9 mouse cellular contexts compared by ENCODE assay signal in the genomic region with DNA sequence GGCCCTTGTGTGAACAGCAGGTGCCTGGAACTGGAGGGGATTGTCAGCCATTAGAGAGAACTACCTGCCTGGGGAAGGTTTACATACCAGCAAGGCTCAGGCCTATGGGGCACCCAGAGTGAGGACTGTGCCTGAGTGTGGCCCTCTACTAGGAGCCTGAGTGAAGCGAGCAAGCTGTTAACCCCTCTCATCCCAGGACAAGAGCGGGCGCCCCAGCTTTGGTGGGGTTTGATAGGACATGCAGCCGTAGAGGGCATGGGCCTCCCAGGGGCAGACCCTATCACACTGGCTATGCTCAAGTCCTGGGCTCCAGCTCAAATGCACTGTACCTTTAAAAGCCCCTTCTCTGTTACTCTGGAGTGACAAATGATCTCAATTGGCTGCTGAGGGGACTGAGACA. TPM values are rescaled to one million over a fixed set of nuclear protein-coding genes. Genes with fewer than 3 reads are reported as not detected.
DNase-seq lines count a peak whose midpoint lies in the region; ATAC-seq lines count a peak whose summit lies in the region.
"Had no signal": no experiment of that assay in that cellular context is flagged by ENCODE, and none has a peak within 500 bp of the region (broad histone marks: within the 10 kb centered on the region; RNA-seq: fewer than 3 reads in every experiment).

No protein-coding gene starts in this region.

- no peaks in the 10 kb centered on the region for H3K27me3 ChIP-seq in heart, embryonic 13.5 days (replicated peaks)
- no peaks in the 10 kb centered on the region for H3K27me3 ChIP-seq in midbrain, embryonic 11.5 days (ENCODE audit: control insufficient read depth, insufficient read depth, low read length)
- no peaks in the 10 kb centered on the region for H3K27me3 ChIP-seq in midbrain, embryonic 16.5 days (ENCODE audit: control insufficient read depth, insufficient read depth, low read depth, low read length)
- no peaks in the 10 kb centered on the region for H3K27me3 ChIP-seq in stomach, embryonic 15.5 days (replicated peaks)

- H3K36me3 ChIP-seq in heart, embryonic 13.5 days, result peaks cover 57% of the 10 kb centered on the region
- H3K36me3 ChIP-seq in midbrain, embryonic 11.5 days (ENCODE audit: control insufficient read depth, insufficient read depth, low read length), result no peaks in the 10 kb centered on the region; the same call in 1 of the 2 replicates
- H3K36me3 ChIP-seq in midbrain, embryonic 16.5 days (ENCODE audit: control insufficient read depth, insufficient read depth, low read length), result peaks cover 4% of the 10 kb centered on the region; the same call in 1 of the 2 replicates
- peaks cover 31% of the 10 kb centered on the region; the same call in 1 of the 2 replicates for H3K36me3 ChIP-seq in stomach, embryonic 15.5 days

- no peak overlapping the region for H3K4me3 ChIP-seq in heart, embryonic 13.5 days
- no peak overlapping the region for H3K4me3 ChIP-seq in midbrain, embryonic 11.5 days (ENCODE audit: low read depth, low read length)
- no peak overlapping the region for H3K4me3 ChIP-seq in midbrain, embryonic 16.5 days (ENCODE audit: low read depth, low read length)
- H3K4me3 ChIP-seq in stomach, embryonic 15.5 days (replicated peaks), result no peak overlapping the region

- H3K9me3 ChIP-seq in heart, embryonic 13.5 days, result no peaks in the 10 kb centered on the region
- no peaks in the 10 kb centered on the region for H3K9me3 ChIP-seq in midbrain, embryonic 11.5 days (ENCODE audit: control insufficient read depth, low read length)
- H3K9me3 ChIP-seq in midbrain, embryonic 16.5 days (replicated peaks; ENCODE audit: control insufficient read depth, low read length, poor library complexity, severe bottlenecking), result no peaks in the 10 kb centered on the region
- no peaks in the 10 kb centered on the region for H3K9me3 ChIP-seq in stomach, embryonic 15.5 days

- 48% methylated on average over 4 of the region's 4 CpGs for WGBS in heart, embryonic 13.5 days
- WGBS in midbrain, embryonic 11.5 days, result 71% methylated on average over 4 of the region's 4 CpGs
- WGBS in midbrain, embryonic 16.5 days, result 76% methylated on average over 4 of the region's 4 CpGs
- 68% methylated on average over 4 of the region's 4 CpGs for WGBS in stomach, embryonic 15.5 days

- H3K4me1 ChIP-seq in heart, embryonic 13.5 days, result peaks cover 79% of the 10 kb centered on the region
- peaks cover 4% of the 10 kb centered on the region; the same call in 1 of the 2 replicates for H3K4me1 ChIP-seq in midbrain, embryonic 11.5 days (ENCODE audit: control insufficient read depth, insufficient read depth, low read length)
- no peaks in the 10 kb centered on the region; the same call in 1 of the 2 replicates for H3K4me1 ChIP-seq in midbrain, embryonic 16.5 days (ENCODE audit: control insufficient read depth, insufficient read depth, low read length)
- H3K4me1 ChIP-seq in stomach, embryonic 15.5 days, result peaks cover 57% of the 10 kb centered on the region

- peak overlapping the region; percentile 42 for H3K4me2 ChIP-seq in heart, embryonic 13.5 days
- no peak overlapping the region for H3K4me2 ChIP-seq in midbrain, embryonic 11.5 days
- no peak overlapping the region for H3K4me2 ChIP-seq in midbrain, embryonic 16.5 days (ENCODE audit: low read length)
- H3K4me2 ChIP-seq in stomach, embryonic 15.5 days, result no peak overlapping the region

- no peak for ATAC-seq in heart, embryonic 13.5 days (ENCODE audit: extremely low read depth, insufficient number of reproducible peaks, low FRiP score, low TSS enrichment)
- ATAC-seq in midbrain, embryonic 11.5 days (ENCODE audit: low FRiP score), result no peak
- no peak for ATAC-seq in midbrain, embryonic 16.5 days
- ATAC-seq in stomach, embryonic 15.5 days (ENCODE audit: insufficient read depth, low FRiP score, low read depth), result no peak

- no peak for DNase-seq in heart, adult 9 months (ENCODE audit: low spot score in 2 of 2)
- peak; percentile 62 for DNase-seq in midbrain, embryonic 11.5 days (ENCODE audit: low spot score, missing footprints)
- DNase-seq in heart, postnatal 4 days, result peak; percentile 5
- DNase-seq in urinary bladder, adult 18-20 months (ENCODE audit: low spot score in 2 of 2), result no peak
- no peak for DNase-seq in c-Kit-positive CD71-positive TER-119-positive erythroid progenitor cells, embryonic 14.5 days (ENCODE audit: low spot score)
- DNase-seq: cerebellum, postnatal 14 days had no signal

- peak overlapping the region; percentile 72 for H3K9ac ChIP-seq in heart, embryonic 13.5 days
- no peak overlapping the region for H3K9ac ChIP-seq in midbrain, embryonic 11.5 days (ENCODE audit: low read length)
- H3K9ac ChIP-seq in midbrain, embryonic 16.5 days (ENCODE audit: low read depth, low read length), result no peak overlapping the region
- no peak overlapping the region for H3K9ac ChIP-seq in stomach, embryonic 15.5 days

- H3K27ac ChIP-seq in heart, embryonic 13.5 days (replicated peaks), result peak overlapping the region; percentile 78
- no peak overlapping the region for H3K27ac ChIP-seq in midbrain, embryonic 11.5 days (ENCODE audit: low read depth, low read length)
- no peak overlapping the region for H3K27ac ChIP-seq in midbrain, embryonic 16.5 days (ENCODE audit: low read length)
- 0 out of 2 replicates have a peak overlapping the region, but pooled peaks have one; percentile 18 for H3K27ac ChIP-seq in stomach, embryonic 15.5 days

RNA-seq across cellular contexts. Expression of gene Dnaja3, which starts 7.0 kb away (rescaled TPM):
- polyA plus RNA-seq in heart, embryonic 13.5 days (2015; fragmentation: Nextera tagmentation; extraction: Ambion mirVana), result 65.6 and 72.5 TPM in 2 replicates
- 53.4 and 57.0 TPM in 2 replicates for polyA plus RNA-seq in midbrain, embryonic 11.5 days (2014; fragmentation: Nextera tagmentation; extraction: Ambion mirVana)
- 69.2 and 70.2 TPM in 2 replicates for polyA plus RNA-seq in midbrain, embryonic 16.5 days (2015; fragmentation: Nextera tagmentation; extraction: Ambion mirVana)
- 10 to 100 TPM; 82.7 to 84.7 TPM for total RNA-seq in heart, postnatal 4 days (2021)
- 68.4 and 77.6 TPM in 2 replicates for polyA plus RNA-seq in stomach, embryonic 15.5 days (2015; fragmentation: Nextera tagmentation; extraction: Ambion mirVana)

RNA-seq across cellular contexts. Expression of gene Vasn, which starts 7.1 kb away (rescaled TPM):
- polyA plus RNA-seq in heart, embryonic 13.5 days (2015; fragmentation: Nextera tagmentation; extraction: Ambion mirVana), result 15.2 and 15.8 TPM in 2 replicates
- polyA plus RNA-seq in midbrain, embryonic 11.5 days (2014; fragmentation: Nextera tagmentation; extraction: Ambion mirVana), result 6.1 and 7.0 TPM in 2 replicates
- polyA plus RNA-seq in midbrain, embryonic 16.5 days (2015; fragmentation: Nextera tagmentation; extraction: Ambion mirVana), result 4.2 and 4.3 TPM in 2 replicates
- 10 to 100 TPM; 17.7 to 18.2 TPM for total RNA-seq in heart, postnatal 4 days (2021)
- polyA plus RNA-seq in stomach, embryonic 15.5 days (2015; fragmentation: Nextera tagmentation; extraction: Ambion mirVana), result 17.2 and 17.3 TPM in 2 replicates

RNA-seq across cellular contexts. Expression of gene Pam16, which starts 22.0 kb away (rescaled TPM):
- 136 and 139 TPM in 2 replicates for polyA plus RNA-seq in heart, embryonic 13.5 days (2015; fragmentation: Nextera tagmentation; extraction: Ambion mirVana)
- polyA plus RNA-seq in midbrain, embryonic 11.5 days (2014; fragmentation: Nextera tagmentation; extraction: Ambion mirVana), result 97.1 and 99.1 TPM in 2 replicates
- polyA plus RNA-seq in midbrain, embryonic 16.5 days (2015; fragmentation: Nextera tagmentation; extraction: Ambion mirVana), result 144 and 153 TPM in 2 replicates
- total RNA-seq in heart, postnatal 4 days (2021), result 10 to 100 TPM; 89.5 to 92.6 TPM
- 46.5 and 75.7 TPM in 2 replicates for polyA plus RNA-seq in stomach, embryonic 15.5 days (2015; fragmentation: Nextera tagmentation; extraction: Ambion mirVana)

RNA-seq across cellular contexts. Expression of gene Coro7, which starts 32.7 kb away (rescaled TPM):
- polyA plus RNA-seq in heart, embryonic 13.5 days (2015; fragmentation: Nextera tagmentation; extraction: Ambion mirVana), result 15.2 and 16.9 TPM in 2 replicates
- 13.6 TPM in 2 replicates for polyA plus RNA-seq in midbrain, embryonic 11.5 days (2014; fragmentation: Nextera tagmentation; extraction: Ambion mirVana)
- polyA plus RNA-seq in midbrain, embryonic 16.5 days (2015; fragmentation: Nextera tagmentation; extraction: Ambion mirVana), result 32.6 and 36.4 TPM in 2 replicates
- 10 to 100 TPM; 24.1 to 26.5 TPM for total RNA-seq in heart, postnatal 4 days (2021)
- 16.3 and 20.8 TPM in 2 replicates for polyA plus RNA-seq in stomach, embryonic 15.5 days (2015; fragmentation: Nextera tagmentation; extraction: Ambion mirVana)

RNA-seq across cellular contexts. Expression of gene Glis2, which starts 52.3 kb away (rescaled TPM):
- polyA plus RNA-seq in heart, embryonic 13.5 days (2015; fragmentation: Nextera tagmentation; extraction: Ambion mirVana), result 19.9 and 23.5 TPM in 2 replicates
- 16.6 and 27.2 TPM in 2 replicates for polyA plus RNA-seq in midbrain, embryonic 11.5 days (2014; fragmentation: Nextera tagmentation; extraction: Ambion mirVana)
- polyA plus RNA-seq in midbrain, embryonic 16.5 days (2015; fragmentation: Nextera tagmentation; extraction: Ambion mirVana), result 13.0 and 14.0 TPM in 2 replicates
- total RNA-seq in heart, postnatal 4 days (2021), result 10 to 100 TPM; 35.3 to 43.8 TPM
- 27.9 and 30.6 TPM in 2 replicates for polyA plus RNA-seq in stomach, embryonic 15.5 days (2015; fragmentation: Nextera tagmentation; extraction: Ambion mirVana)

Comparison
In these comparisons a context has a peak if more than half of its experiments do, and no peak if none do; other contexts are left out.
1. DNase-seq: peak in midbrain, embryonic 11.5 days (single experiment) and heart, postnatal 4 days (single experiment); none in heart, adult 9 months (0 of 2), urinary bladder, adult 18-20 months (0 of 2) and c-Kit-positive CD71-positive TER-119-positive erythroid progenitor cells, embryonic 14.5 days (single experiment).
2. H3K27ac ChIP-seq: peak in heart, embryonic 13.5 days (single experiment) and stomach, embryonic 15.5 days (single experiment); none in midbrain, embryonic 11.5 days (single experiment) and midbrain, embryonic 16.5 days (single experiment).